In genomic region chr17:14184192-14184814, GRCm38 (mm10) we compare ENCODE assay signal across 8 mouse cellular contexts.
"Had no signal": no experiment of that assay in that cellular context is flagged by ENCODE, and none has a peak within 500 bp of the region (broad histone marks: within the 10 kb centered on the region; RNA-seq: fewer than 3 reads in every experiment).

No protein-coding gene starts in this region.

- H3K27me3 ChIP-seq: limb, embryonic 15.5 days had no signal

- H3K4me1 ChIP-seq: liver, embryonic 13.5 days; midbrain, embryonic 12.5 days had no signal

- H3K4me2 ChIP-seq: limb, embryonic 15.5 days; liver, embryonic 13.5 days; midbrain, embryonic 12.5 days had no signal

- H3K9me3 ChIP-seq: limb, embryonic 15.5 days; liver, embryonic 13.5 days; midbrain, embryonic 12.5 days had no signal

- H3K27ac ChIP-seq: liver, embryonic 13.5 days; midbrain, embryonic 12.5 days had no signal

- H3K4me3 ChIP-seq: limb, embryonic 15.5 days; liver, embryonic 13.5 days; midbrain, embryonic 12.5 days had no signal

- DNase-seq: kidney, postnatal 4 days; left cerebral cortex, postnatal 4 days; liver, embryonic 13.5 days; lung, adult 18-20 months; right cerebral cortex, postnatal 14 days; thymus, postnatal 4 days had no signal

- H3K36me3 ChIP-seq: limb, embryonic 15.5 days; liver, embryonic 13.5 days; midbrain, embryonic 12.5 days had no signal

- H3K9ac ChIP-seq: limb, embryonic 15.5 days; liver, embryonic 13.5 days; midbrain, embryonic 12.5 days had no signal
